Mouse (Mus musculus) heart, embryonic 14.5 days (tissue): ENCODE results near the gene Unc13b. TPM values are rescaled to one million over a fixed set of nuclear protein-coding genes. Genes with fewer than 3 reads are reported as not detected.

Experiments used
- ATAC-seq: fragments of 200-750 bp; cut with Nextera tagmentation; 2 replicates; pipeline ENCODE4 v1.8.0; 2017; ENCODE audit warnings: low read depth, moderate TSS enrichment; ENCODE audit not compliant: insufficient number of reproducible peaks, insufficient read depth, low FRiP score
- H3K27ac ChIP-seq, 2 experiments: fragments of 200-500 bp in 1 of 2; fragments of 300-500 bp in 1 of 2; sonication (generic) in 1 of 2; replicated peaks in 1 of 2; 2 replicates each; pipeline ENCODE4 v1.5.1; 2012 to 2014; ENCODE audit warnings: low read depth in 2 of 2, low read length in 2 of 2, control low read depth in 1 of 2, mild to moderate bottlenecking in 1 of 2, mixed read lengths in 1 of 2; ENCODE audit not compliant: control insufficient read depth in 1 of 2, insufficient read depth in 1 of 2
- H3K27me3 ChIP-seq: fragments of 300-500 bp; sonication (generic); 2 replicates; pipeline ENCODE4 v1.6.1; 2014; ENCODE audit warnings: mild to moderate bottlenecking, low read length, control low read depth; ENCODE audit not compliant: control insufficient read depth, insufficient read depth
- H3K36me3 ChIP-seq: fragments of 300-500 bp; sonication (generic); 2 replicates; pipeline ENCODE4 v1.6.1; 2014; ENCODE audit warnings: mild to moderate bottlenecking, control low read depth, low read length, mixed read lengths; ENCODE audit not compliant: control insufficient read depth, insufficient read depth
- H3K4me1 ChIP-seq, 2 experiments: fragments of 200-500 bp in 1 of 2; fragments of 300-500 bp in 1 of 2; sonication (generic) in 1 of 2; 2 replicates each; pipeline ENCODE4 v1.6.1; 2012 to 2014; ENCODE audit warnings: low read length in 2 of 2, control low read depth in 1 of 2, mixed read lengths in 1 of 2; ENCODE audit not compliant: control insufficient read depth in 2 of 2, insufficient read depth in 2 of 2
- H3K4me2 ChIP-seq: fragments of 300-500 bp; sonication (generic); 2 replicates; pipeline ENCODE4 v1.6.1; 2014; ENCODE audit warnings: mild to moderate bottlenecking, low read length
- H3K4me3 ChIP-seq, 2 experiments: fragments of 200-500 bp in 1 of 2; fragments of 300-500 bp in 1 of 2; sonication (generic) in 1 of 2; 2 replicates each; pipeline ENCODE4 v1.5.1; 2012 to 2014; ENCODE audit warnings: low read length in 2 of 2, mild to moderate bottlenecking in 2 of 2, control low read depth in 1 of 2, low read depth in 1 of 2, moderate library complexity in 1 of 2; ENCODE audit not compliant: control insufficient read depth in 1 of 2, insufficient read depth in 1 of 2
- H3K9ac ChIP-seq: fragments of 300-500 bp; sonication (generic); 2 replicates; pipeline ENCODE4 v1.6.1; 2014; ENCODE audit warnings: mild to moderate bottlenecking, low read length
- H3K9me3 ChIP-seq: fragments of 300-500 bp; sonication (generic); 2 replicates; pipeline ENCODE4 v1.6.1; 2016; ENCODE audit warnings: low read length, control low read depth; ENCODE audit not compliant: control insufficient read depth
- WGBS: fragments of 180-500 bp; shearing (Covaris S2); extraction: QIAGEN DNeasy Blood & Tissue Kit; methylation state at CpG from one replicate; pipeline ENCODE4 v1.1.7; 2014; 5-methylcytosine and 5-hydroxymethylcytosine counted together
- polyA plus RNA-seq: library from polyadenylated mRNA; unstranded; fragments of >200 nt; fragmentation: Nextera tagmentation; extraction: Ambion mirVana; gene quantifications from 2 replicates; pipeline ENCODE4 v1.2.1, GENCODE M21; 2014

Unc13b gene
- polyA plus RNA-seq, 1 experiment from 2014 or later = 16.4 TPM

DNA sequence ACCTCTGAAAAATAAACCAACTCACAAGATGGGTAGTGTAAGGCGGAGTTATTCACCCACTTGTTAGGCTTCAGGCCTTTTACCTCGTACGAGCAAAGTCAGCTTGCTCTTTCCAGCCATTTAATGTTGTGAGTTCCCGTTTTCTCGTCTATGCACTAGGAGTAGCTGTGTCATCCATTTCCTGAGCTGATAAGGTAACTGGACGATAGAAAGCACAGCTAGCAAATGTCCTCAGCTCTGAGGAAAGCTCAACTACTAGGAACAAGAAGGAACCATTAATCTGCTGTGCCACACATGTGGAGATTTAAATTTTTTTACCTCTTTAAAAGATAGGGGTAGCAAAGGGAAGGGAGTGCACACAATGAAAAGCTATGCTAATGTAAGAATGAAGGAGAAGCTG, 192.5 kb downstream of the Unc13b start:
- Histone ChIP-seq H3K27me3 (no peaks in the 10 kb centered on the region), H3K27ac (no peak overlapping the region), H3K36me3 (peaks cover 38% of the 10 kb centered on the region), H3K4me1 (peaks cover 0 to 7% of the 10 kb centered on the region in 2 experiments; a peak in 1 of 4 replicates), H3K9me3 (no peaks in the 10 kb centered on the region), H3K4me3 (no peak overlapping the region), H3K4me2 (no peak overlapping the region), H3K9ac (no peak overlapping the region)
- no peak for ATAC-seq
- 58% methylated on average over 6 of the region's 6 CpGs for WGBS

DNA sequence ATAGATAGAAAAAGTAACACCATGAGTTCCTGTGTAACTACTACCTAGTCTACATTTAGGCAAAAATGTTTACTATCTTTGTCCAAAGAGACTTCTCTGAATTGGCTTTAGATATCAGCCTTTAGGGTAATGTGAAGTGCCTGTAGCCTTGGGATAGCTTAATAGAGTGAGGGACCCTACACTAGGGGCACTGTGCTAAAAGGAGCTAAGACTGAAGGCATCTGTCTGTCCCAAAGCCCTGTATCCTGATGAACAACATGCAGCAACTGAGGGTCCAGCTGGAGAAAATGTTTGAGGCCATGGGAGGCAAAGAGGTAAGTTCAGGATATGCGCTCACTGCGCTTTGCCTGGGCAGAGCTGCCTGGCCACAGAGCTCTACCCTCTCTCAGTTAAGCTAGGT, 198.3 kb downstream of the Unc13b start:
- Histone ChIP-seq H3K9me3 (no peaks in the 10 kb centered on the region), H3K27ac (no peak overlapping the region), H3K4me3 (no peak overlapping the region), H3K4me1 (peaks cover 12 to 24% of the 10 kb centered on the region in 2 experiments), H3K9ac (no peak overlapping the region), H3K27me3 (no peaks in the 10 kb centered on the region), H3K4me2 (no peak overlapping the region), H3K36me3 (peaks cover 28% of the 10 kb centered on the region)
- WGBS = 100% methylated on average over 2 of the region's 2 CpGs
- no peak for ATAC-seq

- H3K27ac ChIP-seq = peak overlapping the region; percentile 47 to 52
- H3K4me2 ChIP-seq = peak overlapping the region; percentile 15; the same call in 1 of the 2 replicates
- H3K9me3 ChIP-seq = no peaks in the 10 kb centered on the region
- H3K36me3 ChIP-seq = peaks cover 22% of the 10 kb centered on the region
- no peaks in the 10 kb centered on the region for H3K27me3 ChIP-seq
- peaks cover 12 to 24% of the 10 kb centered on the region in 2 experiments for H3K4me1 ChIP-seq
- ATAC-seq = peak; percentile 53; the same call in 1 of the 2 replicates
- H3K9ac ChIP-seq = peak overlapping the region; percentile 25; the same call in 1 of the 2 replicates
- 24% methylated on average over 4 of the region's 4 CpGs for WGBS
- H3K4me3 ChIP-seq = no peak overlapping the region
Measured at GRCm38 (mm10) chr4:43258556-43258955, 199.8 kb downstream of the Unc13b start.

DNA sequence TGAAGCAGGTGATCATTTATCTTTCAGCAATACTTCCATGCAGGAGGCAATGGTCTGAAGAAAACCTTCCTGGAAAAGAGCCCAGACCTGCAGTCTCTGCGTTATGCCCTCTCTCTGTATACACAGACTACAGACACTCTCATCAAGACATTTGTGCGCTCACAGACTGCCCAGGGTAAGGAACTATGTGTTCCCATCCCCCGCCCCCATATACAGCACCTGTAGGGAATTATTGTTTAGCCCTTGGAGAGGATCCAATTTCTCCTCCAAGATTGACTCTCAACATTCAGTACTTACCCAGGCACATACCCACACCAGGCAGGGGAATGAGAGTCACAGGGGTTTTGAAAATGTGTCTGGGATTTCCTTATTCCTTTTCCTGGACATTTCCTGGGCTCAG, 200.7 kb downstream of the Unc13b start:
- peaks cover 12 to 24% of the 10 kb centered on the region in 2 experiments for H3K4me1 ChIP-seq
- no peak overlapping the region for H3K9ac ChIP-seq
- H3K9me3 ChIP-seq = no peaks in the 10 kb centered on the region
- peaks cover 18% of the 10 kb centered on the region for H3K36me3 ChIP-seq
- H3K27ac ChIP-seq = no peak overlapping the region
- H3K27me3 ChIP-seq = no peaks in the 10 kb centered on the region
- 78% methylated on average over 3 of the region's 3 CpGs for WGBS
- ATAC-seq = no peak
- no peak overlapping the region for H3K4me2 ChIP-seq
- no peak overlapping the region for H3K4me3 ChIP-seq

DNA sequence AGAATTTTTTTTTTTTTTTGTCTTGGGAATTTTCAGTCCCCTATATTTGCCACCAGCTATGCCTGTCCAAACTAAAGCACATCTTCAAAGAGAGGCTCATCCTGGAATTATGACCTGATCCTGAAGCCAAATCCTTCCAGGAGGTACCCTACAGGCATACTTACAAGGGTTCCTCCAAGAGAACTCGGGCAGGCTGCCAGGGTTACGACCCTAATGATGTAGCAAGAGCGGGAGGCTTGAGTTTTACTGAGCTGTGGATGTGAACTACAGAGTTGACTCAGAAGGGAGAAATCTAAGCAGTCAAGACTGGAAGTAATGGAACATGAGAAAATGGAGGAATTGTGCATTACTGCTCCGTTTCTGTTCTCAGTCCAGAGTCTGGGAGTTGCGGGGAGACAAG, 201.3 kb downstream of the Unc13b start:
- ATAC-seq = no peak
- H3K27me3 ChIP-seq = no peaks in the 10 kb centered on the region
- H3K4me3 ChIP-seq = no peak overlapping the region
- WGBS = 73% methylated on average over 5 of the region's 5 CpGs
- no peaks in the 10 kb centered on the region for H3K9me3 ChIP-seq
- peaks cover 18% of the 10 kb centered on the region for H3K36me3 ChIP-seq
- H3K4me2 ChIP-seq = no peak overlapping the region
- no peak overlapping the region for H3K27ac ChIP-seq
- H3K9ac ChIP-seq = no peak overlapping the region
- H3K4me1 ChIP-seq = peaks cover 12 to 24% of the 10 kb centered on the region in 2 experiments

GRCm38 (mm10) chr4:43262821-43263220, 204.1 kb downstream of the Unc13b start:
- H3K9ac ChIP-seq = no peak overlapping the region
- no peaks in the 10 kb centered on the region for H3K27me3 ChIP-seq
- no peak overlapping the region for H3K4me3 ChIP-seq
- H3K4me1 ChIP-seq = peaks cover 12 to 23% of the 10 kb centered on the region in 2 experiments
- H3K9me3 ChIP-seq = no peaks in the 10 kb centered on the region
- WGBS = 80% methylated on average over 6 of the region's 6 CpGs
- H3K36me3 ChIP-seq = peaks cover 4% of the 10 kb centered on the region; the same call in 1 of the 2 replicates
- no peak for ATAC-seq
- H3K4me2 ChIP-seq = no peak overlapping the region
- H3K27ac ChIP-seq = no peak overlapping the region

DNA sequence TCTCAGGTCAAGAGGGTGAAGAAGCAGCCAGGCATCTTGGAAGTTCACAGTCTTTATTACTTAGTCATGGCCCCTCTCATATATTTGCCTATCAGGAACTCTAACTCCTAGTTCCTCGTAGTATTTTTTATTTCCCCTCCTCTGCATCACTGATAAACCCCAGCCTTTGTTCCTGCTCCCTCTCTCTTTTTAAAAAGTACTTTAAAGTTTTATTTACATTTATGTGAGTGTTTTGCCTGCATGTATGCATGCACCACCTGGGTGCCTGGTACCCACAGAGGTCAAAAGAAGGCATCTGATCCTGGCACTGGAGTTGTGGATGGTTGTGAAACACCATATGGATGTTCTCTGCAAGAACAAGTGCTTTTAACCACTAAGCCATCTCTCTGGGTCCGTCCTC, 207.4 kb downstream of the Unc13b start:
- no peak overlapping the region for H3K27ac ChIP-seq
- H3K36me3 ChIP-seq = peaks cover 4% of the 10 kb centered on the region; the same call in 1 of the 2 replicates
- WGBS = 49% methylated on average over 2 of the region's 2 CpGs
- ATAC-seq = no peak
- no peak overlapping the region for H3K9ac ChIP-seq
- no peak overlapping the region for H3K4me2 ChIP-seq
- no peaks in the 10 kb centered on the region for H3K4me1 ChIP-seq
- no peaks in the 10 kb centered on the region for H3K27me3 ChIP-seq
- H3K9me3 ChIP-seq = no peaks in the 10 kb centered on the region
- H3K4me3 ChIP-seq = no peak overlapping the region
